Mouse (Mus musculus) CH12.LX (cell line): ENCODE results near the gene Arhgef25. TPM values are rescaled to one million over a fixed set of nuclear protein-coding genes. Genes with fewer than 3 reads are reported as not detected.
"Not testable (repeated sequence)": the region's sequence is repeated elsewhere in the genome, so short reads cannot be mapped to it uniquely, and the experiment has no call there.

Source experiments
- DNase-seq: peaks from one replicate; pipeline ENCODE4 v3.0.0-alpha.2; 2013; ENCODE audit errors: extremely low read depth
- H3K27ac ChIP-seq: 2 replicates; pipeline ENCODE4 v1.5.1; 2012; ENCODE audit warnings: low read depth, mild to moderate bottlenecking, control low read depth, moderate library complexity; ENCODE audit not compliant: insufficient read depth
- H3K27me3 ChIP-seq: replicated peaks from 2 replicates; pipeline ENCODE3; 2012; ENCODE audit warnings: inconsistent platforms
- H3K36me3 ChIP-seq, 2 experiments: replicated peaks in 1 of 2; 2 replicates each; pipeline versions ENCODE3 to v1.6.1; 2012; ENCODE audit warnings: inconsistent platforms in 1 of 2, low read length in 1 of 2, mild to moderate bottlenecking in 1 of 2, mixed read lengths in 1 of 2, moderate library complexity in 1 of 2; ENCODE audit not compliant: control insufficient read depth in 1 of 2, insufficient read depth in 1 of 2
- H3K4me1 ChIP-seq, 2 experiments: 2 replicates each; pipeline ENCODE4 v1.6.1; 2012; ENCODE audit warnings: inconsistent platforms in 1 of 2, moderate library complexity in 1 of 2; ENCODE audit not compliant: insufficient read depth in 2 of 2, control insufficient read depth in 1 of 2
- H3K4me2 ChIP-seq: 2 replicates; pipeline ENCODE4 v1.6.1; 2012; ENCODE audit warnings: low read depth, mild to moderate bottlenecking, control low read depth; ENCODE audit not compliant: poor library complexity, insufficient read depth, severe bottlenecking
- H3K4me3 ChIP-seq, 3 experiments: fragments of 150-350 bp in 1 of 3; sonication (generic) in 1 of 3; replicated peaks in 1 of 3; 2 replicates each; pipeline versions ENCODE3 to v1.5.1; 2011 to 2012; ENCODE audit warnings: low read depth in 2 of 3, low read length in 2 of 3, mild to moderate bottlenecking in 2 of 3, moderate library complexity in 2 of 3, control low read depth in 1 of 3, improper control_type of control experiment in 1 of 3, inconsistent platforms in 1 of 3, mixed read lengths in 1 of 3; ENCODE audit not compliant: poor library complexity in 1 of 3
- H3K79me2 ChIP-seq: replicated peaks from 2 replicates; pipeline ENCODE4 v1.6.1; 2012; ENCODE audit warnings: mild to moderate bottlenecking, moderate library complexity; ENCODE audit not compliant: control insufficient read depth, poor library complexity, insufficient read depth, severe bottlenecking; ENCODE audit errors: extremely low read depth
- H3K9ac ChIP-seq: 2 replicates; pipeline ENCODE4 v1.6.1; 2012; ENCODE audit warnings: low read depth, mild to moderate bottlenecking, control low read depth, moderate library complexity; ENCODE audit not compliant: insufficient read depth
- H3K9me3 ChIP-seq: replicated peaks from 2 replicates; pipeline ENCODE3; 2012; ENCODE audit warnings: low read length, inconsistent platforms, mixed read lengths
- CHD1 ChIP-seq: IDR thresholded peaks from 2 replicates; pipeline ENCODE4 v1.6.1; 2012; ENCODE audit warnings: low read depth, low read length, improper control_type of control experiment, inconsistent platforms
- CTCF ChIP-seq, 2 experiments: IDR thresholded peaks in 1 of 2; conservative IDR thresholded peaks in 1 of 2; 2 replicates each; pipeline ENCODE4 v1.5.1; 2011 to 2012; ENCODE audit warnings: low read depth in 2 of 2, low read length in 2 of 2, improper control_type of control experiment in 1 of 2, inconsistent platforms in 1 of 2, mild to moderate bottlenecking in 1 of 2, moderate library complexity in 1 of 2
- E2F4 ChIP-seq: IDR thresholded peaks from 2 replicates; pipeline ENCODE4 v1.6.1; 2011; ENCODE audit warnings: low read depth, low read length, improper control_type of control experiment; ENCODE audit not compliant: insufficient replicate concordance
- HCFC1 ChIP-seq: IDR thresholded peaks from 2 replicates; pipeline ENCODE4 v1.6.1; 2012; ENCODE audit warnings: low read depth, mild to moderate bottlenecking, inconsistent platforms, low read length, improper control_type of control experiment
- IRF4 ChIP-seq: IDR thresholded peaks from 2 replicates; pipeline ENCODE4 v1.6.1; 2014; ENCODE audit warnings: low read depth, mild to moderate bottlenecking, inconsistent platforms, low read length, improper control_type of control experiment
- JUN ChIP-seq: IDR thresholded peaks from 2 replicates; pipeline ENCODE4 v1.6.1; 2011; ENCODE audit warnings: low read depth, mild to moderate bottlenecking, low read length, improper control_type of control experiment, moderate library complexity; ENCODE audit not compliant: insufficient read depth
- JUND ChIP-seq: conservative IDR thresholded peaks from 2 replicates; pipeline ENCODE4 v1.6.1; 2011; ENCODE audit warnings: low read depth, low read length, improper control_type of control experiment
- KAT2A ChIP-seq: IDR thresholded peaks from 2 replicates; pipeline ENCODE4 v1.6.1; 2012; ENCODE audit warnings: low read length, improper control_type of control experiment, inconsistent platforms; ENCODE audit not compliant: insufficient replicate concordance
- MEF2A ChIP-seq: IDR thresholded peaks from 2 replicates; pipeline ENCODE4 v1.6.1; 2014; ENCODE audit warnings: low read depth, mild to moderate bottlenecking, inconsistent platforms, low read length, improper control_type of control experiment, borderline replicate concordance
- MXI1 ChIP-seq: IDR thresholded peaks from 2 replicates; pipeline ENCODE4 v1.6.1; 2011; ENCODE audit warnings: mild to moderate bottlenecking, low read depth, low read length, improper control_type of control experiment
- NELFE ChIP-seq: IDR thresholded peaks from 2 replicates; pipeline ENCODE4 v1.6.1; 2011; ENCODE audit warnings: low read depth, low read length, improper control_type of control experiment
- NRF1 ChIP-seq: IDR thresholded peaks from 2 replicates; pipeline ENCODE4 v1.6.1; 2014; ENCODE audit warnings: low read depth, mild to moderate bottlenecking, inconsistent platforms, low read length, improper control_type of control experiment, moderate library complexity
- POLR2A ChIP-seq: IDR thresholded peaks from 2 replicates; pipeline ENCODE4 v1.6.1; 2011; ENCODE audit warnings: low read depth, mild to moderate bottlenecking, improper control_type of control experiment, low read length
- RAD21 ChIP-seq: IDR thresholded peaks from 2 replicates; pipeline ENCODE4 v1.6.1; 2011; ENCODE audit warnings: low read depth, mild to moderate bottlenecking, low read length, improper control_type of control experiment, moderate library complexity
- RCOR1 ChIP-seq: conservative IDR thresholded peaks from 2 replicates; pipeline ENCODE4 v1.6.1; 2012; ENCODE audit warnings: low read depth, mild to moderate bottlenecking, inconsistent platforms, low read length, improper control_type of control experiment
- SIN3A ChIP-seq: IDR thresholded peaks from 2 replicates; pipeline ENCODE4 v1.6.1; 2012; ENCODE audit warnings: low read length, improper control_type of control experiment, inconsistent platforms
- SMC3 ChIP-seq: IDR thresholded peaks from 2 replicates; pipeline ENCODE4 v1.6.1; 2011; ENCODE audit warnings: low read depth, low read length, improper control_type of control experiment
- TCF12 ChIP-seq: IDR thresholded peaks from 2 replicates; pipeline ENCODE4 v1.6.1; 2014; ENCODE audit warnings: low read depth, mild to moderate bottlenecking, inconsistent platforms, low read length, improper control_type of control experiment
- UBTF ChIP-seq: IDR thresholded peaks from 2 replicates; pipeline ENCODE4 v1.6.1; 2012; ENCODE audit warnings: low read depth, mild to moderate bottlenecking, inconsistent platforms, low read length, improper control_type of control experiment, moderate library complexity
- ZMIZ1 ChIP-seq: IDR thresholded peaks from 2 replicates; pipeline ENCODE4 v1.6.1; 2012; ENCODE audit warnings: low read depth, mild to moderate bottlenecking, inconsistent platforms, low read length, improper control_type of control experiment
- dilution Hi-C: fragments of 300-500 bp; cut with MboI; formaldehyde crosslinking; loops from 2 replicates; pipeline ENCODE4 v1.14.3; 2020; ENCODE audit warnings: low sequenced_read_pairs; ENCODE audit not compliant: extremely low pct_unique_long_range_greater_than_20kb, extremely low pct_ligation_motif_present
- in situ Hi-C: fragments of 300-500 bp; cut with MboI; formaldehyde crosslinking; loops from 3 replicates; pipeline ENCODE4 v1.14.3; 2019; ENCODE audit warnings: low sequenced_read_pairs, low pct_ligation_motif_present, low pct_unique_long_range_greater_than_20kb, mixed read lengths
- polyA plus RNA-seq: library from polyadenylated mRNA; unstranded; fragments of >175 nt; gene quantifications from 2 replicates; pipeline ENCODE4 v1.2.1, GENCODE M21; 2012; ENCODE audit warnings: low read depth; ENCODE audit not compliant: insufficient read length
- total RNA-seq, 2 experiments: library from RNA; depleted of rRNA; stranded (reverse); fragments of 300-350 nt in 1 of 2; fragments of >200 nt in 1 of 2; gene quantifications; 2 replicates each; pipeline ENCODE4 v1.2.3; 2012 to 2014

Gene Arhgef25
- total and polyA plus RNA-seq, 3 experiments, result 3.3 to 8.7 (median 8.3) TPM

- Histone ChIP-seq H3K4me2 (no peak overlapping the region), H3K4me1 (0 out of 4 replicates have a peak, but pooled peaks cover 0 to 2% of the 10 kb centered on the region in 2 experiments), H3K36me3 (no peaks in the 10 kb centered on the region), H3K27me3 (no peaks in the 10 kb centered on the region), H3K4me3 (no peak overlapping the region), H3K27ac (no peak overlapping the region), H3K79me2 (no peaks in the 10 kb centered on the region), H3K9me3 (peaks cover 3% of the 10 kb centered on the region), H3K9ac (no peak overlapping the region)
- TF ChIP-seq KAT2A (no peak), JUN (no peak), IRF4 (no peak), TCF12 (no peak), NELFE (no peak), RCOR1 (no peak), POLR2A (no peak), JUND (no peak), CTCF (conservative IDR thresholded peaks at IDR 0.05 in 1 of 2, IDR thresholded peaks at IDR 0.05 in 1 of 2; ENCODE audit: low read depth in 2 of 2, low read length in 2 of 2) (no peak), E2F4 (no peak), RAD21 (no peak), ZMIZ1 (no peak), SIN3A (no peak), NRF1 (no peak), CHD1 (no peak), HCFC1 (no peak), UBTF (no peak), MXI1 (no peak), SMC3 (no peak), MEF2A (no peak)
- no peak for DNase-seq
- dilution Hi-C loops (no loop called here), in situ Hi-C loops (no loop called here)
Observed at GRCm38 (mm10) chr10:127153323-127153722, 36.6 kb downstream of the Arhgef25 start.

- dilution Hi-C loops, H3K9ac ChIP-seq, H3K27me3 ChIP-seq, H3K27ac ChIP-seq, H3K79me2 ChIP-seq, H3K4me1 ChIP-seq, in situ Hi-C loops, H3K4me3 ChIP-seq, H3K36me3 ChIP-seq, H3K4me2 ChIP-seq, DNase-seq, H3K9me3 ChIP-seq: not testable (repeated sequence)
Observed at GRCm38 (mm10) chr10:127152556-127152955, 37.3 kb downstream of the Arhgef25 start.

GRCm38 (mm10) chr10:127151233-127151632 is 38.6 kb downstream of the Arhgef25 start:
- H3K4me2 ChIP-seq, H3K4me1 ChIP-seq, H3K27me3 ChIP-seq, DNase-seq, H3K36me3 ChIP-seq, H3K9me3 ChIP-seq, H3K27ac ChIP-seq, H3K4me3 ChIP-seq, dilution Hi-C loops, in situ Hi-C loops, H3K9ac ChIP-seq, H3K79me2 ChIP-seq: not testable (repeated sequence)
